Mouse (Mus musculus): ENCODE data around the gene Jmjd4. TPM values are rescaled to one million over a fixed set of nuclear protein-coding genes. Genes with fewer than 3 reads are reported as not detected.

Gene Jmjd4
- polyA plus RNA-seq, 1 experiment from 2014 or later: 14.3 TPM

DNA sequence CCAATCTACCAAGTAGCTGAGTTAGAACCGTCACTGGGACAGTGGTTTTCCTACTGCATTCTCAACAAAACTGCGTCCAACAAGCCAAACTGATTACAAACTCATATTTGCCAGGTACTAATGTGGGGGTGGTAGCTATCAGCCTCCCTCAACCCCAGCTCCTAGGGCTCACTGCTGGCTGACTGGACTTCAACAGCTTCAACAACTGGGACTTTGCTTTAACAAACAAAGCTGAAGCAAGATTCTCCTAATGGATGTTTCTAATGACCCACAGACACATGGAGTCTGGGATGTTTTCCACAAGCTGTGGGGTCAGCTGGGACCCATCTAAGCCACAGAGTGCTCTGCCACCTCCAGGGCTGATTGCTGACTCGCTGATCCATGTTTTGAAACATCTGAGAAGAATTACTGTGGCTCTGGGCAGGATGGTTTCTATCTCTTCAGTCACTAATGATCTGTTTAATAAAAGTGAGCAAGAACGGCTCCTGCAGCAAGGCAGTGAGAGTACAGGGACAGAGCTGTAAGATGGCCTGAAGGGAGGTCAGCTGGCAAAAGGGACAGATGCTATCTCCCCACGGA is 26.7 kb upstream of the Jmjd4 start:
- 82% methylated on average over 5 of the region's 5 CpGs for WGBS
- ATAC-seq (ENCODE audit: low FRiP score) (no peak), DNase-seq (ENCODE audit: low spot score, missing footprints) (no peak)
- Histone ChIP-seq H3K36me3 (ENCODE audit: control insufficient read depth, insufficient read depth, low read length) (peaks cover 9% of the 10 kb centered on the region), H3K9me3 (ENCODE audit: control insufficient read depth, low read length) (no peaks in the 10 kb centered on the region), H3K9ac (ENCODE audit: low read length) (no peak overlapping the region), H3K4me3 (ENCODE audit: low read depth, low read length) (no peak overlapping the region), H3K4me1 (ENCODE audit: control insufficient read depth, insufficient read depth, low read length) (no peaks in the 10 kb centered on the region), H3K4me2 (no peak overlapping the region), H3K27me3 (ENCODE audit: control insufficient read depth, insufficient read depth, low read length) (no peaks in the 10 kb centered on the region), H3K27ac (ENCODE audit: low read depth, low read length) (no peak overlapping the region)

DNA sequence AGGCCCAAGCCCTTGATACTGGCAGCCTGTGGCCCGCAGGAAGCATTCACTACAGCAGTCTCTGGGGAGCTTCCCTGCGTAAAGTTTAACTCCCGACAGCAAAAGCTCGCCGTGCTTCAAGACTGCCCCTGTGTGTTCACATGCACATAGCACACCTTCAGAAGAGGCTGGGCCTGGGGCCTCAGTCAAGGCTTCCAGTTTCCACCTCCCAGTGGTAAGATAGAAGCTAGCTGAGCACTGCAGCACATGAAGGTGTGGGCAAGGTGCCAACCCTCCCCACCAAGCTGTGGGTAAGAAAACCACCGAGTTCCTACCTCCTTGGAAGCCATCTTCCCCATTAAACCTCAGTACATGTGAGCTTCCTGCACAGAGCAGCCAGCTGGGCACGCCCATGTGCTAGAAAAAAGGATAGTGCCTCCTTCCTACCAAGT is 24.2 kb upstream of the Jmjd4 start:
- Histone ChIP-seq H3K4me2 (no peak overlapping the region), H3K27ac (ENCODE audit: low read depth, low read length) (no peak overlapping the region), H3K9me3 (ENCODE audit: control insufficient read depth, low read length) (no peaks in the 10 kb centered on the region), H3K36me3 (ENCODE audit: control insufficient read depth, insufficient read depth, low read length) (peaks cover 9% of the 10 kb centered on the region), H3K4me3 (ENCODE audit: low read depth, low read length) (no peak overlapping the region), H3K4me1 (ENCODE audit: control insufficient read depth, insufficient read depth, low read length) (no peaks in the 10 kb centered on the region), H3K9ac (ENCODE audit: low read length) (no peak overlapping the region), H3K27me3 (ENCODE audit: control insufficient read depth, insufficient read depth, low read length) (no peaks in the 10 kb centered on the region)
- WGBS: 81% methylated on average over 7 of the region's 7 CpGs
- ATAC-seq (ENCODE audit: low FRiP score) (no peak), DNase-seq (ENCODE audit: low spot score, missing footprints) (no peak)

DNA sequence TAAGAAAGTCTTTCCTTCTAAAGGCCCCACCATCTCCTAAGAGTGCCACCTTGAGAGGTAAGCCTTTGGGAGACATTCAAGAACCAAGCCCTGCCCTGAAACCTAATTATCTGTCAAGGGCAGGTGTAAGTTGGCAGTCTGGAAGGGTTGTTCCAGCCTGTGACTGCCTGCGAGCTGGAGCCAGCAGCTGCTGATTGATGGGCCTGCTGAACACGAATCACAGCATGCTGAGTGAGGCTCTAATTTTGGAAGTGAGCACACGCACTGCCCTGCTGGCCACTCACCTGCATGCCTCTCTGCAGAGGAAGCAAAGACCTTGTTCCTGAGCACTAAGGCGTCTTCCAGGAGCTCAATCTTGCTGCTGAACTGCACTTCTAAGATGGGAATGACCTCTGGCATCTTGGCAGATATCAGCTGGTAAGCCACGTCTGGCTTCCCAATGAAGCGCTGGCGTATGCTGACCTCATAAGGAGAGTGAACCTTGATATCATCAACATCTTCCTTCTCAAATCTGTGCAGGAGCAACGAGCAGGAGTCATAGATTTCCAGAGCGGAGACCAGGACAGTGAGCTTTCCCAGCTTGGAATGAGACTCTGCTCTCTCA is 21.7 kb upstream of the Jmjd4 start:
- H3K27me3 ChIP-seq (ENCODE audit: control insufficient read depth, insufficient read depth, low read length): no peaks in the 10 kb centered on the region
- WGBS: 91% methylated on average over 9 of the region's 9 CpGs
- no peak overlapping the region for H3K27ac ChIP-seq (ENCODE audit: low read depth, low read length)
- ATAC-seq (ENCODE audit: low FRiP score): no peak
- H3K4me1 ChIP-seq (ENCODE audit: control insufficient read depth, insufficient read depth, low read length): no peaks in the 10 kb centered on the region
- H3K9ac ChIP-seq (ENCODE audit: low read length): no peak overlapping the region
- no peak overlapping the region for H3K4me2 ChIP-seq
- DNase-seq (ENCODE audit: low spot score, missing footprints): no peak
- peaks cover 6% of the 10 kb centered on the region for H3K36me3 ChIP-seq (ENCODE audit: control insufficient read depth, insufficient read depth, low read length)
- H3K9me3 ChIP-seq (ENCODE audit: control insufficient read depth, low read length): no peaks in the 10 kb centered on the region
- H3K4me3 ChIP-seq (ENCODE audit: low read depth, low read length): no peak overlapping the region

DNA sequence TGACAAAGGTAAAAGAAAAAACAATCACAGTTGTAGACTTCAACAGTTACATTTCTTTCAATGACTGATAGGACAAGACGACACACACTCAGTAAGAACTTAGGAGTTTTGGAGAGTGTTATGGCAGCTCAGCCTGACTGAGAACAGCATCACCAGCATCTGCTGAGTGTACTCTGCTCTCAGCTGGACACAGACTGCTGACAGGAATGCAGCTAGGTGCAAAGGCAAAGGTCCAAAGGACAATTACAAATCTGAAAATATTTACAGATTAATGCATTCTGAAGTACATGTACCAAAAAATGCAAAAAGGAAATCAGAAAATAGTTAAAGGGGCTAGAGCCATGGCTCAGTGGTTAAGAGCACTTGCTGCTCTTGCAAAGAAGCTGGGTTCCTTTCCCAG is 19.9 kb upstream of the Jmjd4 start:
- H3K4me3 ChIP-seq (ENCODE audit: low read depth, low read length): no peak overlapping the region
- H3K27me3 ChIP-seq (ENCODE audit: control insufficient read depth, insufficient read depth, low read length): no peaks in the 10 kb centered on the region
- no peak overlapping the region for H3K9ac ChIP-seq (ENCODE audit: low read length)
- no peaks in the 10 kb centered on the region for H3K9me3 ChIP-seq (ENCODE audit: control insufficient read depth, low read length)
- H3K4me2 ChIP-seq: no peak overlapping the region
- no peak for DNase-seq (ENCODE audit: low spot score, missing footprints)
- no peaks in the 10 kb centered on the region for H3K4me1 ChIP-seq (ENCODE audit: control insufficient read depth, insufficient read depth, low read length)
- no peak for ATAC-seq (ENCODE audit: low FRiP score)
- no peak overlapping the region for H3K27ac ChIP-seq (ENCODE audit: low read depth, low read length)
- WGBS: 91% methylated on average over 1 of the region's 1 CpGs
- peaks cover 6% of the 10 kb centered on the region for H3K36me3 ChIP-seq (ENCODE audit: control insufficient read depth, insufficient read depth, low read length)

DNA sequence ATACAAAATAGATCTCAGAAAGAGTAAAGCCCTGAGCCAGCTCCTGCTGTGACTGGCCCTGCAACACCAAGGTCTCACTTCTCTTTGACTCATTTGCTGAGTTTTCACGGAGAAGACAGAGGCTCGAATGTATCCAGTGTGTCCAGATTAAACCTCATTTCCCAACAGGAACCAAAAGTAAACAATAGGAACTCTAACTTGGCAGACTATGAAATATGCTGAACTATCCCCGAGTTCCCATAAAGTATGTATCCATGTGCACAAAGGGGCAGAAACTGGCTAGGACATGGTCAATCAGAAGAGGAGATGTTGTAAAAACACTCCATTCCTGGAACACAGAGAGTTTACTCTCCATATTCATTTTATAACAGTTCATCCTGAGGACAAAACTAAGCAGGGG is 17.6 kb upstream of the Jmjd4 start:
- DNase-seq (ENCODE audit: low spot score, missing footprints) (no peak), ATAC-seq (ENCODE audit: low FRiP score) (no peak)
- no peak overlapping the region for H3K4me2 ChIP-seq
- no peaks in the 10 kb centered on the region for H3K27me3 ChIP-seq (ENCODE audit: control insufficient read depth, insufficient read depth, low read length)
- no peak overlapping the region for H3K9ac ChIP-seq (ENCODE audit: low read length)
- no peak overlapping the region for H3K27ac ChIP-seq (ENCODE audit: low read depth, low read length)
- no peaks in the 10 kb centered on the region for H3K9me3 ChIP-seq (ENCODE audit: control insufficient read depth, low read length)
- H3K4me3 ChIP-seq (ENCODE audit: low read depth, low read length): no peak overlapping the region
- 80% methylated on average over 3 of the region's 3 CpGs for WGBS
- peaks cover 3% of the 10 kb centered on the region; the same call in 1 of the 2 replicates for H3K36me3 ChIP-seq (ENCODE audit: control insufficient read depth, insufficient read depth, low read length)
- no peaks in the 10 kb centered on the region for H3K4me1 ChIP-seq (ENCODE audit: control insufficient read depth, insufficient read depth, low read length)

GRCm38 (mm10) chr11:59437954-59438353 is 11.9 kb upstream of the Jmjd4 start:
- DNase-seq (ENCODE audit: low spot score, missing footprints) (no peak), ATAC-seq (ENCODE audit: low FRiP score) (no peak)
- no peaks in the 10 kb centered on the region for H3K4me1 ChIP-seq (ENCODE audit: control insufficient read depth, insufficient read depth, low read length)
- H3K4me3 ChIP-seq (ENCODE audit: low read depth, low read length): no peak overlapping the region
- peaks cover 5% of the 10 kb centered on the region; the same call in 1 of the 2 replicates for H3K36me3 ChIP-seq (ENCODE audit: control insufficient read depth, insufficient read depth, low read length)
- H3K4me2 ChIP-seq: no peak overlapping the region
- H3K27ac ChIP-seq (ENCODE audit: low read depth, low read length): no peak overlapping the region
- WGBS: 93% methylated on average over 12 of the region's 12 CpGs
- H3K9me3 ChIP-seq (ENCODE audit: control insufficient read depth, low read length): no peaks in the 10 kb centered on the region
- no peak overlapping the region for H3K9ac ChIP-seq (ENCODE audit: low read length)
- H3K27me3 ChIP-seq (ENCODE audit: control insufficient read depth, insufficient read depth, low read length): no peaks in the 10 kb centered on the region

DNA sequence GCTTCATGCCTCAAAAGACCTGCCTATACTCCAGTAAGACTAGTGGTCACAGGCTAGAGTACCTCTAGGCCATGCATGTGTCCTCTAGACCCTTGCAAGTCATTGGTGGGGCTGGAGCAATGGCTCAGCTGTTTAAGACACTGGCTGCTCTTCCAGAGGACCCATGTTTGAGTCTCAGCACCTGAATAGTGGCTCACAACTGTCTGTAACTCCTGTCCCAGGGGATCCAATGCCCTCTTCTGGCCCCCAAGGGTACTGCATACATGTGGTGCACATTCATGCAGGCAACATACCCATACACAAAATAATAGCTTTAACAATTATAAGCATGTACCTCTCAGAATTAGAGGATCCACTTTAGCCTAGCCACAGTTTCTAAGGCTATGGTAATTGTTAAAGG is 6.7 kb upstream of the Jmjd4 start:
- no peak for DNase-seq (ENCODE audit: low spot score, missing footprints)
- no peaks in the 10 kb centered on the region for H3K9me3 ChIP-seq (ENCODE audit: control insufficient read depth, low read length)
- ATAC-seq (ENCODE audit: low FRiP score): no peak
- no peak overlapping the region for H3K4me3 ChIP-seq (ENCODE audit: low read depth, low read length)
- no peaks in the 10 kb centered on the region for H3K4me1 ChIP-seq (ENCODE audit: control insufficient read depth, insufficient read depth, low read length)
- H3K9ac ChIP-seq (ENCODE audit: low read length): no peak overlapping the region
- no peak overlapping the region for H3K27ac ChIP-seq (ENCODE audit: low read depth, low read length)
- H3K27me3 ChIP-seq (ENCODE audit: control insufficient read depth, insufficient read depth, low read length): no peaks in the 10 kb centered on the region
- peaks cover 2% of the 10 kb centered on the region; the same call in 1 of the 2 replicates for H3K36me3 ChIP-seq (ENCODE audit: control insufficient read depth, insufficient read depth, low read length)
- no peak overlapping the region for H3K4me2 ChIP-seq

GRCm38 (mm10) chr11:59450230-59450771 is 456 bp downstream of the Jmjd4 start:
- ATAC-seq (ENCODE audit: low FRiP score) (peak; percentile 65), DNase-seq (ENCODE audit: low spot score, missing footprints) (no peak)
- no peak overlapping the region for H3K27ac ChIP-seq (ENCODE audit: low read depth, low read length)
- H3K4me1 ChIP-seq (ENCODE audit: control insufficient read depth, insufficient read depth, low read length): peaks cover 7% of the 10 kb centered on the region
- peak overlapping the region; percentile 83 for H3K4me3 ChIP-seq (ENCODE audit: low read depth, low read length)
- WGBS: under 1% methylated on average over 38 of the region's 38 CpGs
- peak overlapping the region; percentile 85 for H3K9ac ChIP-seq (ENCODE audit: low read length)
- H3K27me3 ChIP-seq (ENCODE audit: control insufficient read depth, insufficient read depth, low read length): no peaks in the 10 kb centered on the region
- H3K36me3 ChIP-seq (ENCODE audit: control insufficient read depth, insufficient read depth, low read length): 0 out of 2 replicates have a peak, but pooled peaks cover 5% of the 10 kb centered on the region
- H3K4me2 ChIP-seq: peak overlapping the region; percentile 96
- H3K9me3 ChIP-seq (ENCODE audit: control insufficient read depth, low read length): no peaks in the 10 kb centered on the region

GRCm38 (mm10) chr11:59451086-59451485 is 1.2 kb downstream of the Jmjd4 start, which contains the start of gene Snap47:
Snap47 (minus strand) TSS chr11:59451186.
- peak within 1 kb of the TSS; percentile 83 for H3K4me3 ChIP-seq (ENCODE audit: low read depth, low read length)
- H3K27me3 ChIP-seq (ENCODE audit: control insufficient read depth, insufficient read depth, low read length): no peaks in the 10 kb centered on the region
- H3K36me3 ChIP-seq (ENCODE audit: control insufficient read depth, insufficient read depth, low read length): 0 out of 2 replicates have a peak, but pooled peaks cover 5% of the 10 kb centered on the region
- peak within 1 kb of the TSS; percentile 96 for H3K4me2 ChIP-seq
- peak within 1 kb of the TSS; percentile 85 for H3K9ac ChIP-seq (ENCODE audit: low read length)
- no peaks in the 10 kb centered on the region for H3K9me3 ChIP-seq (ENCODE audit: control insufficient read depth, low read length)
- 80% methylated on average over 4 of the region's 4 CpGs for WGBS
- H3K4me1 ChIP-seq (ENCODE audit: control insufficient read depth, insufficient read depth, low read length): peaks cover 7% of the 10 kb centered on the region
- H3K27ac ChIP-seq (ENCODE audit: low read depth, low read length): no peak within 1 kb of the TSS
- DNase-seq (ENCODE audit: low spot score, missing footprints): no peak
- ATAC-seq (ENCODE audit: low FRiP score): no peak

Measured in midbrain, embryonic 11.5 days (tissue).